Mouse (Mus musculus) kidney, postnatal 0 days (tissue): ENCODE measurements around the gene Cfap97. TPM values are rescaled to one million over a fixed set of nuclear protein-coding genes. Genes with fewer than 3 reads are reported as not detected.

Source experiments
- ATAC-seq: fragments of 200-750 bp; cut with Nextera tagmentation; replicated peaks from 2 replicates; pipeline ENCODE4 v1.8.0; 2017; ENCODE audit warnings: low read depth, moderate number of reproducible peaks, moderate TSS enrichment, moderate library complexity; ENCODE audit not compliant: low FRiP score
- DNase-seq: peaks from one replicate; pipeline ENCODE4 v3.0.0-alpha.2; 2016; ENCODE audit warnings: low spot score
- H3K27ac ChIP-seq: fragments of 300-500 bp; sonication (generic); 2 replicates; pipeline ENCODE4 v1.5.1; 2014; ENCODE audit warnings: mild to moderate bottlenecking
- H3K27me3 ChIP-seq: fragments of 300-500 bp; sonication (generic); 2 replicates; pipeline ENCODE4 v1.6.1; 2014; ENCODE audit warnings: low read length, mixed read lengths; ENCODE audit not compliant: insufficient read depth
- H3K36me3 ChIP-seq: fragments of 300-500 bp; sonication (generic); 2 replicates; pipeline ENCODE4 v1.6.1; 2014; ENCODE audit warnings: low read length, mixed read lengths; ENCODE audit not compliant: insufficient read depth
- H3K4me1 ChIP-seq: fragments of 300-500 bp; sonication (generic); replicated peaks from 2 replicates; pipeline ENCODE4 v1.6.1; 2014; ENCODE audit warnings: antibody characterized with exemption, low read length, mixed read lengths; ENCODE audit not compliant: insufficient read depth
- H3K4me2 ChIP-seq: fragments of 300-500 bp; sonication (generic); 2 replicates; pipeline ENCODE4 v1.6.1; 2014; ENCODE audit warnings: mild to moderate bottlenecking, low read length, moderate library complexity, mixed read lengths
- H3K4me3 ChIP-seq: fragments of 300-500 bp; sonication (generic); replicated peaks from 2 replicates; pipeline ENCODE4 v1.5.1; 2014; ENCODE audit warnings: low read depth, low read length
- H3K9ac ChIP-seq: fragments of 300-500 bp; sonication (generic); 2 replicates; pipeline ENCODE4 v1.6.1; 2014; ENCODE audit warnings: low read depth, low read length
- H3K9me3 ChIP-seq: fragments of 300-500 bp; sonication (generic); replicated peaks from 2 replicates; pipeline ENCODE4 v1.6.1; 2016; ENCODE audit warnings: low read length, inconsistent platforms, mixed read lengths
- CTCF ChIP-seq: IDR thresholded peaks from 2 replicates; pipeline ENCODE4 v1.5.1; 2016; ENCODE audit warnings: antibody characterized with exemption, low read depth, mild to moderate bottlenecking, moderate library complexity
- WGBS: fragments of 180-500 bp; shearing (Covaris S2); extraction: QIAGEN DNeasy Blood & Tissue Kit; methylation state at CpG from one replicate; pipeline ENCODE4 v1.1.7; 2014; 5-methylcytosine and 5-hydroxymethylcytosine counted together
- polyA plus RNA-seq: library from polyadenylated mRNA; unstranded; fragments of >200 nt; fragmentation: Nextera tagmentation; extraction: Ambion mirVana; gene quantifications from 2 replicates; pipeline ENCODE4 v1.2.1, GENCODE M21; 2015

Gene Cfap97
- polyA plus RNA-seq, 1 experiment from 2014 or later, result 37.4 TPM

- no peak overlapping the region for H3K9ac ChIP-seq
- no peaks in the 10 kb centered on the region for H3K4me1 ChIP-seq
- H3K27ac ChIP-seq, result no peak overlapping the region
- no peak for ATAC-seq
- H3K36me3 ChIP-seq, result 0 out of 2 replicates have a peak, but pooled peaks cover 5% of the 10 kb centered on the region
- H3K9me3 ChIP-seq, result no peaks in the 10 kb centered on the region
- no peak overlapping the region for H3K4me2 ChIP-seq
- DNase-seq, result peak; percentile 81
- WGBS, result 11% methylated on average over 2 of the region's 2 CpGs
- no peak overlapping the region for H3K4me3 ChIP-seq
- H3K27me3 ChIP-seq, result no peaks in the 10 kb centered on the region
- TF ChIP-seq CTCF, result peak; percentile 91
Observed at GRCm38 (mm10) chr8:46185361-46185760, 33.8 kb downstream of the Cfap97 start.

GRCm38 (mm10) chr8:46193100-46193499 is 41.5 kb downstream of the Cfap97 start:
- Histone ChIP-seq H3K36me3 (peaks cover 15% of the 10 kb centered on the region; the same call in 1 of the 2 replicates), H3K4me1 (no peaks in the 10 kb centered on the region), H3K9ac (no peak overlapping the region), H3K9me3 (no peaks in the 10 kb centered on the region), H3K4me3 (no peak overlapping the region), H3K4me2 (no peak overlapping the region), H3K27me3 (no peaks in the 10 kb centered on the region), H3K27ac (no peak overlapping the region)
- no peak for TF ChIP-seq CTCF
- no peak for DNase-seq
- ATAC-seq, result no peak
- WGBS, result 78% methylated on average over 8 of the region's 8 CpGs

GRCm38 (mm10) chr8:46196877-46197276 is 45.3 kb downstream of the Cfap97 start:
- DNase-seq (no peak), ATAC-seq (no peak)
- H3K9ac ChIP-seq, result no peak overlapping the region
- no peak overlapping the region for H3K4me3 ChIP-seq
- H3K36me3 ChIP-seq, result peaks cover 15% of the 10 kb centered on the region; the same call in 1 of the 2 replicates
- H3K4me2 ChIP-seq, result no peak overlapping the region
- H3K27ac ChIP-seq, result no peak overlapping the region
- H3K27me3 ChIP-seq, result no peaks in the 10 kb centered on the region
- WGBS, result 74% methylated on average over 3 of the region's 3 CpGs
- no peaks in the 10 kb centered on the region for H3K4me1 ChIP-seq
- H3K9me3 ChIP-seq, result no peaks in the 10 kb centered on the region
- TF ChIP-seq CTCF, result no peak

- ATAC-seq, result no peak
- Histone ChIP-seq H3K9ac (no peak overlapping the region), H3K4me2 (no peak overlapping the region), H3K4me3 (no peak overlapping the region), H3K9me3 (no peaks in the 10 kb centered on the region), H3K36me3 (peaks cover 12% of the 10 kb centered on the region; the same call in 1 of the 2 replicates), H3K27ac (no peak overlapping the region), H3K27me3 (no peaks in the 10 kb centered on the region), H3K4me1 (no peaks in the 10 kb centered on the region)
- TF ChIP-seq CTCF, result no peak
- WGBS, result 86% methylated on average over 5 of the region's 5 CpGs
- DNase-seq, result no peak
Observed at GRCm38 (mm10) chr8:46197673-46198072, 46.1 kb downstream of the Cfap97 start.

- DNase-seq, result no peak
- TF ChIP-seq CTCF, result peak; percentile 33; the same call in 1 of the 2 replicates
- 92% methylated on average over 6 of the region's 6 CpGs for WGBS
- Histone ChIP-seq H3K36me3 (peaks cover 35% of the 10 kb centered on the region), H3K4me3 (no peak overlapping the region), H3K9me3 (no peaks in the 10 kb centered on the region), H3K27ac (no peak overlapping the region), H3K9ac (no peak overlapping the region), H3K27me3 (no peaks in the 10 kb centered on the region), H3K4me1 (no peaks in the 10 kb centered on the region), H3K4me2 (no peak overlapping the region)
- no peak for ATAC-seq
Observed at GRCm38 (mm10) chr8:46202350-46202749, 50.8 kb downstream of the Cfap97 start.

GRCm38 (mm10) chr8:46204301-46204700 is 52.7 kb downstream of the Cfap97 start:
- Histone ChIP-seq H3K9me3 (no peaks in the 10 kb centered on the region), H3K27me3 (no peaks in the 10 kb centered on the region), H3K27ac (0 out of 2 replicates have a peak overlapping the region, but pooled peaks have one; percentile 31), H3K9ac (no peak overlapping the region), H3K4me1 (peaks cover 12% of the 10 kb centered on the region), H3K4me2 (no peak overlapping the region), H3K36me3 (peaks cover 53% of the 10 kb centered on the region), H3K4me3 (no peak overlapping the region)
- DNase-seq, result no peak
- no peak for TF ChIP-seq CTCF
- 0 out of 2 replicates have a peak, but pooled peaks have one; percentile 3 for ATAC-seq
- 92% methylated on average over 3 of the region's 3 CpGs for WGBS
